Mouse (Mus musculus) intestine, embryonic 14.5 days (tissue): ENCODE measurements around the gene Sptbn2. TPM values are rescaled to one million over a fixed set of nuclear protein-coding genes. Genes with fewer than 3 reads are reported as not detected.
A peak's percentile ranks its signal among the peaks of the same experiment; 100 is the strongest.

ENCODE experiments used
- ATAC-seq: fragments of 200-750 bp; cut with Nextera tagmentation; replicated peaks from 2 replicates; pipeline ENCODE4 v1.8.0; 2017; ENCODE audit warnings: low read depth, moderate number of reproducible peaks, moderate TSS enrichment, moderate library complexity; ENCODE audit not compliant: low FRiP score, low TSS enrichment
- DNase-seq: peaks from one replicate; pipeline ENCODE4 v3.0.0-alpha.2; 2018; ENCODE audit warnings: low spot score
- H3K27ac ChIP-seq: fragments of 300-500 bp; sonication (generic); 2 replicates; pipeline ENCODE4 v1.5.1; 2014; ENCODE audit warnings: low read depth, mild to moderate bottlenecking, control low read depth
- H3K27me3 ChIP-seq: fragments of 300-500 bp; sonication (generic); replicated peaks from 2 replicates; pipeline ENCODE4 v1.6.1; 2014; ENCODE audit warnings: low read length, control low read depth; ENCODE audit not compliant: control insufficient read depth, insufficient read depth
- H3K36me3 ChIP-seq: fragments of 300-500 bp; sonication (generic); 2 replicates; pipeline ENCODE4 v1.6.1; 2014; ENCODE audit warnings: low read length, control low read depth; ENCODE audit not compliant: control insufficient read depth, insufficient read depth
- H3K4me1 ChIP-seq: fragments of 300-500 bp; sonication (generic); replicated peaks from 2 replicates; pipeline ENCODE4 v1.6.1; 2014; ENCODE audit warnings: low read length, control low read depth, mixed read lengths; ENCODE audit not compliant: control insufficient read depth, insufficient read depth
- H3K4me2 ChIP-seq: fragments of 300-500 bp; sonication (generic); 2 replicates; pipeline ENCODE4 v1.6.1; 2014; ENCODE audit warnings: low read length
- H3K4me3 ChIP-seq: fragments of 300-500 bp; sonication (generic); 2 replicates; pipeline ENCODE4 v1.5.1; 2014; ENCODE audit warnings: low read depth, low read length, control low read depth, mixed read lengths
- H3K9ac ChIP-seq: fragments of 300-500 bp; sonication (generic); 2 replicates; pipeline ENCODE4 v1.6.1; 2014; ENCODE audit warnings: mild to moderate bottlenecking, low read length
- H3K9me3 ChIP-seq: fragments of 300-500 bp; sonication (generic); 2 replicates; pipeline ENCODE4 v1.6.1; 2016; ENCODE audit warnings: low read length, control low read depth; ENCODE audit not compliant: control insufficient read depth
- WGBS: fragments of 180-500 bp; shearing (Covaris S2); extraction: QIAGEN DNeasy Blood & Tissue Kit; methylation state at CpG from one replicate; pipeline ENCODE4 v1.1.7; 2014; 5-methylcytosine and 5-hydroxymethylcytosine counted together
- polyA plus RNA-seq: library from polyadenylated mRNA; unstranded; fragments of >200 nt; fragmentation: Nextera tagmentation; extraction: Ambion mirVana; gene quantifications from 2 replicates; pipeline ENCODE4 v1.2.1, GENCODE M21; 2014

Sptbn2 gene
- 2.1 and 2.4 TPM in 2 replicates for polyA plus RNA-seq

- Histone ChIP-seq H3K27me3 (peaks cover 54% of the 10 kb centered on the region), H3K27ac (no peak within 1 kb of the TSS), H3K4me1 (0 out of 2 replicates have a peak, but pooled peaks cover 2% of the 10 kb centered on the region), H3K9ac (peak within 1 kb of the TSS; percentile 57), H3K4me3 (peak within 1 kb of the TSS; percentile 61), H3K36me3 (no peaks in the 10 kb centered on the region), H3K4me2 (peak within 1 kb of the TSS; percentile 99), H3K9me3 (no peaks in the 10 kb centered on the region)
- ATAC-seq (no peak), DNase-seq (peak; percentile 64)
- WGBS, result 14% methylated on average over 13 of the region's 13 CpGs
These were observed at the start of gene Sptbn2 for GRCm38 (mm10) chr19:4711098-4711600. Gene Sptbn2 (plus strand): TSS chr19:4711167.

GRCm38 (mm10) chr19:4666815-4667214, 44.2 kb upstream of the Sptbn2 start:
- Histone ChIP-seq H3K9ac (no peak overlapping the region), H3K27me3 (no peaks in the 10 kb centered on the region), H3K9me3 (no peaks in the 10 kb centered on the region), H3K4me3 (no peak overlapping the region), H3K4me1 (no peaks in the 10 kb centered on the region), H3K27ac (no peak overlapping the region), H3K4me2 (no peak overlapping the region), H3K36me3 (no peaks in the 10 kb centered on the region)
- DNase-seq (no peak), ATAC-seq (no peak)

GRCm38 (mm10) chr19:4670776-4671175, 40.2 kb upstream of the Sptbn2 start:
- DNase-seq, result no peak
- WGBS, result 35% methylated on average over 4 of the region's 4 CpGs

GRCm38 (mm10) chr19:4672401-4672800, 38.6 kb upstream of the Sptbn2 start:
- no peak for DNase-seq
- WGBS, result 60% methylated on average over 6 of the region's 6 CpGs
- no peak overlapping the region for H3K27ac ChIP-seq

More at GRCm38 (mm10) chr19:4670776-4671175, 40.2 kb upstream of the Sptbn2 start:
- Histone ChIP-seq H3K9ac (no peak overlapping the region), H3K36me3 (no peaks in the 10 kb centered on the region), H3K4me2 (no peak overlapping the region), H3K4me1 (no peaks in the 10 kb centered on the region), H3K27me3 (no peaks in the 10 kb centered on the region), H3K4me3 (no peak overlapping the region), H3K27ac (no peak overlapping the region), H3K9me3 (no peaks in the 10 kb centered on the region)
- ATAC-seq, result peak; percentile 60; the same call in 1 of the 2 replicates

GRCm38 (mm10) chr19:4694346-4694745, 16.6 kb upstream of the Sptbn2 start:
- WGBS, result 64% methylated on average over 3 of the region's 3 CpGs
- no peak overlapping the region for H3K4me2 ChIP-seq
- H3K4me1 ChIP-seq, result peaks cover 9% of the 10 kb centered on the region; the same call in 1 of the 2 replicates
- H3K36me3 ChIP-seq, result no peaks in the 10 kb centered on the region
- peaks cover 25% of the 10 kb centered on the region for H3K27me3 ChIP-seq
- no peak overlapping the region for H3K9ac ChIP-seq
- H3K9me3 ChIP-seq, result no peaks in the 10 kb centered on the region
- H3K27ac ChIP-seq, result no peak overlapping the region
- no peak for ATAC-seq
- DNase-seq, result no peak
- no peak overlapping the region for H3K4me3 ChIP-seq

More at GRCm38 (mm10) chr19:4672401-4672800, 38.6 kb upstream of the Sptbn2 start:
- Histone ChIP-seq H3K9me3 (no peaks in the 10 kb centered on the region), H3K27me3 (no peaks in the 10 kb centered on the region), H3K4me3 (no peak overlapping the region), H3K36me3 (no peaks in the 10 kb centered on the region), H3K4me2 (no peak overlapping the region), H3K4me1 (no peaks in the 10 kb centered on the region), H3K9ac (no peak overlapping the region)
- ATAC-seq, result no peak

- Histone ChIP-seq H3K4me1 (peaks cover 9% of the 10 kb centered on the region; the same call in 1 of the 2 replicates), H3K27me3 (peaks cover 42% of the 10 kb centered on the region), H3K9ac (no peak overlapping the region), H3K4me2 (no peak overlapping the region), H3K9me3 (no peaks in the 10 kb centered on the region), H3K4me3 (no peak overlapping the region), H3K36me3 (no peaks in the 10 kb centered on the region), H3K27ac (no peak overlapping the region)
- ATAC-seq, result no peak
- 85% methylated on average over 3 of the region's 3 CpGs for WGBS
- no peak for DNase-seq
These were observed 13.8 kb upstream of the Sptbn2 start for GRCm38 (mm10) chr19:4697121-4697520.

- DNase-seq (no peak), ATAC-seq (peak; percentile 23; the same call in 1 of the 2 replicates)
- H3K4me3 ChIP-seq, result no peak overlapping the region
- no peaks in the 10 kb centered on the region for H3K36me3 ChIP-seq
- no peak overlapping the region for H3K27ac ChIP-seq
- no peak overlapping the region for H3K9ac ChIP-seq
- H3K4me2 ChIP-seq, result peak overlapping the region; percentile 84
- peaks cover 42% of the 10 kb centered on the region for H3K27me3 ChIP-seq
- 73% methylated on average over 9 of the region's 9 CpGs for WGBS
- H3K4me1 ChIP-seq, result peaks cover 9% of the 10 kb centered on the region; the same call in 1 of the 2 replicates
- no peaks in the 10 kb centered on the region for H3K9me3 ChIP-seq
These were observed 13.2 kb upstream of the Sptbn2 start for GRCm38 (mm10) chr19:4697721-4698120.

GRCm38 (mm10) chr19:4698205-4698677, 12.7 kb upstream of the Sptbn2 start, which contains the start of gene Gm960:
Gene Gm960 (minus strand): TSS chr19:4698668.
- Histone ChIP-seq H3K4me3 (peak within 1 kb of the TSS; percentile 53), H3K36me3 (no peaks in the 10 kb centered on the region), H3K4me1 (peaks cover 9% of the 10 kb centered on the region; the same call in 1 of the 2 replicates), H3K4me2 (peak within 1 kb of the TSS; percentile 84), H3K27ac (no peak within 1 kb of the TSS), H3K9me3 (no peaks in the 10 kb centered on the region), H3K9ac (peak within 1 kb of the TSS; percentile 33), H3K27me3 (peaks cover 42% of the 10 kb centered on the region)
- 1% methylated on average over 40 of the region's 40 CpGs for WGBS
- ATAC-seq (peak; percentile 76), DNase-seq (peak; percentile 84)

- no peak for ATAC-seq
- no peaks in the 10 kb centered on the region for H3K9me3 ChIP-seq
- H3K9ac ChIP-seq, result no peak overlapping the region
- H3K4me1 ChIP-seq, result peaks cover 9% of the 10 kb centered on the region; the same call in 1 of the 2 replicates
- H3K4me2 ChIP-seq, result peak overlapping the region; percentile 84; the same call in 1 of the 2 replicates
- no peak overlapping the region for H3K4me3 ChIP-seq
- no peaks in the 10 kb centered on the region for H3K36me3 ChIP-seq
- peaks cover 42% of the 10 kb centered on the region for H3K27me3 ChIP-seq
- 39% methylated on average over 8 of the region's 8 CpGs for WGBS
- H3K27ac ChIP-seq, result no peak overlapping the region
- DNase-seq, result no peak
These were observed 12.1 kb upstream of the Sptbn2 start for GRCm38 (mm10) chr19:4698856-4699255.
